Mouse (Mus musculus) brain, embryonic 14.5 days (tissue): Measurements from ENCODE around the gene Ripor3.

Experiments
- CTCF ChIP-seq: fragments of 200-500 bp; IDR thresholded peaks from 2 replicates; pipeline ENCODE4 v1.5.1; 2012; ENCODE audit warnings: inconsistent platforms, mild to moderate bottlenecking, moderate library complexity, borderline replicate concordance; ENCODE audit not compliant: insufficient read depth, insufficient read length; ENCODE audit errors: extremely low read depth
- POLR2A ChIP-seq: fragments of 200-500 bp; IDR thresholded peaks from 2 replicates; pipeline ENCODE4 v1.6.1; 2012; ENCODE audit warnings: mild to moderate bottlenecking, inconsistent platforms, borderline replicate concordance; ENCODE audit not compliant: poor library complexity, insufficient read depth, insufficient read length, severe bottlenecking; ENCODE audit errors: extremely low read depth

DNA sequence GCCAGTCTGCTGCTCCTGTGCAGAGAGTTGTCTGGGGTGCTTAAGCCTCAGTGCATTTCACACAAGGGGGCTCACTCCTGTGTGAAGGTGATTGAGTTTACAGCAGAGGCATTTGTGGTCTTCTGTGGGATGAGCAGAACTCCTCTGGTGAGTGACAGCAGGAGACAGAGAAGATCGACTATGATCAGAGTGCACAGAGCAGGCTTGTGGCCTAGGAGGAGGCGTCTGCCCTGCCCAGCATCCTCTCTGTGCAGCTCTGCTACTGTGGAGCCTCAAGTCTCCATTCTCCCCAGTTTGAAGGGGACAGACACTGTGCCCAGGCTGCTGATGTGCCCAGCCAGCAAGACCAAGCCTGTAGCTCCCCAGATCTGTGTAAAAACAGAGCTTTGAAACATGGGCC lies 60.6 kb downstream of the Ripor3 start:
- TF ChIP-seq CTCF (no peak), POLR2A (no peak)
